Mouse (Mus musculus): ENCODE measurements around the gene Fbxl22. TPM values are rescaled to one million over a fixed set of nuclear protein-coding genes. Genes with fewer than 3 reads are reported as not detected.
A peak's percentile ranks its signal among the peaks of the same experiment; 100 is the strongest.

The Fbxl22 gene
- 1.3 and 1.8 TPM in 2 replicates for polyA plus RNA-seq (2015; fragmentation: Nextera tagmentation; extraction: Ambion mirVana)

GRCm38 (mm10) chr9:66514256-66514770 lies at the start of gene Fbxl22:
Gene Fbxl22 (minus strand): TSS chr9:66514593.
- H3K36me3 ChIP-seq (ENCODE audit: control insufficient read depth, insufficient read depth) = peaks cover 24% of the 10 kb centered on the region
- no peak within 1 kb of the TSS for H3K9ac ChIP-seq (replicated peaks; ENCODE audit: low read depth, low read length)
- no peaks in the 10 kb centered on the region for H3K27me3 ChIP-seq (replicated peaks; ENCODE audit: control insufficient read depth, insufficient read depth, low read length)
- 63% methylated on average over 17 of the region's 17 CpGs for WGBS
- H3K4me3 ChIP-seq (replicated peaks; ENCODE audit: low read length) = no peak within 1 kb of the TSS
- 0 out of 2 replicates have a peak within 1 kb of the TSS, but pooled peaks have one; percentile 19 for H3K27ac ChIP-seq (ENCODE audit: low read length)
- peaks cover 15% of the 10 kb centered on the region for H3K4me1 ChIP-seq (replicated peaks; ENCODE audit: control insufficient read depth, insufficient read depth, low read length)
- no peak within 1 kb of the TSS for H3K4me2 ChIP-seq (ENCODE audit: low read length)
- H3K9me3 ChIP-seq (ENCODE audit: control insufficient read depth, low read length) = no peaks in the 10 kb centered on the region
- ATAC-seq = no peak

DNA sequence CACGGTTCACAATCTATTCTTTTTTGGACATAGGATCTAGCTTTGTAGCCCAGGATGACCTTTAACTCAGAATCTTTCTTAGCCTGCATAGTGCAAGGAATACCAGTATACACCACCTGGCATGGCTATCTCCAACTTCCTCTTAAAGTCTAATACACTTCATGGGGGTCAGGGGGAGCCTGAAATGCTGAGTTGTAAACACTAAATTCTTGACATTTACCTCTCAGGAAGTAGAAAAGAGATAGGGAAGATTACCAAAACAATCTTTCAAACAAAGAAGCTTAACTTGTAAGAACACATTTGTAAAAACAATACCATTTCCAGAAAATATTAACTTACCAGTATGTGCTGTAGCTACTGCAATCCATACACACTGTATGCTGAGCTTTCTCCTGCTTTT lies 47.8 kb upstream of the Fbxl22 start:
- H3K27ac ChIP-seq (ENCODE audit: low read length) = no peak overlapping the region
- H3K4me2 ChIP-seq (ENCODE audit: low read length) = no peak overlapping the region
- ATAC-seq = no peak
- H3K4me3 ChIP-seq (replicated peaks; ENCODE audit: low read length) = no peak overlapping the region
- no peak overlapping the region for H3K9ac ChIP-seq (replicated peaks; ENCODE audit: low read depth, low read length)
- H3K4me1 ChIP-seq (replicated peaks; ENCODE audit: control insufficient read depth, insufficient read depth, low read length) = 0 out of 2 replicates have a peak, but pooled peaks cover 5% of the 10 kb centered on the region
- H3K9me3 ChIP-seq (ENCODE audit: control insufficient read depth, low read length) = no peaks in the 10 kb centered on the region
- no peaks in the 10 kb centered on the region for H3K36me3 ChIP-seq (ENCODE audit: control insufficient read depth, insufficient read depth)
- 87% methylated on average over 1 of the region's 1 CpGs for WGBS
- no peaks in the 10 kb centered on the region for H3K27me3 ChIP-seq (replicated peaks; ENCODE audit: control insufficient read depth, insufficient read depth, low read length)

DNA sequence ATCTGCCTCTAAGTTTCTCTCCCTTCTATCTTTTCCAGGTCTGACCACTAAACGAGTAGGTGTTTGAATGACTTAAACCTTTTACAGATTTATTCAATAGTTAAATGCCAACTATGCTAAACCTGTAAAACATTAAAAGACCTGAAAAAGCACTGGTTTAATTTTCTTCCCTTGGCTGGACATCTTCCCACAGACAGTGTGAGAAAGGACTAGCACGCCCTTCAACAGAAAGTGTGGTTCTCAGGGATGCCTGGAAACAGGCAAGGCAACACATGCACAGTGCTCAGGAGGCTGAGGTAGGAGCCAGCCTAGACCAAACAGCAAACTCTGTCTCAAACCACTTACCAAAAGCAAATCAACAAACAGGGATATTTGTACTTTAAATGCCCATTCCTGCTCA lies 47.1 kb upstream of the Fbxl22 start:
- WGBS = 80% methylated on average over 2 of the region's 2 CpGs
- Histone ChIP-seq H3K4me3 (replicated peaks; ENCODE audit: low read length) (no peak overlapping the region), H3K4me1 (replicated peaks; ENCODE audit: control insufficient read depth, insufficient read depth, low read length) (0 out of 2 replicates have a peak, but pooled peaks cover 5% of the 10 kb centered on the region), H3K9me3 (ENCODE audit: control insufficient read depth, low read length) (no peaks in the 10 kb centered on the region), H3K27me3 (replicated peaks; ENCODE audit: control insufficient read depth, insufficient read depth, low read length) (no peaks in the 10 kb centered on the region), H3K9ac (replicated peaks; ENCODE audit: low read depth, low read length) (no peak overlapping the region), H3K36me3 (ENCODE audit: control insufficient read depth, insufficient read depth) (no peaks in the 10 kb centered on the region), H3K27ac (ENCODE audit: low read length) (no peak overlapping the region), H3K4me2 (ENCODE audit: low read length) (no peak overlapping the region)
- ATAC-seq = no peak

GRCm38 (mm10) chr9:66560728-66561127 lies 46.3 kb upstream of the Fbxl22 start:
- H3K4me2 ChIP-seq (ENCODE audit: low read length) = no peak overlapping the region
- no peak overlapping the region for H3K4me3 ChIP-seq (replicated peaks; ENCODE audit: low read length)
- H3K27me3 ChIP-seq (replicated peaks; ENCODE audit: control insufficient read depth, insufficient read depth, low read length) = no peaks in the 10 kb centered on the region
- no peak overlapping the region for H3K27ac ChIP-seq (ENCODE audit: low read length)
- ATAC-seq = no peak
- H3K9ac ChIP-seq (replicated peaks; ENCODE audit: low read depth, low read length) = no peak overlapping the region
- no peaks in the 10 kb centered on the region for H3K9me3 ChIP-seq (ENCODE audit: control insufficient read depth, low read length)
- H3K36me3 ChIP-seq (ENCODE audit: control insufficient read depth, insufficient read depth) = no peaks in the 10 kb centered on the region
- H3K4me1 ChIP-seq (replicated peaks; ENCODE audit: control insufficient read depth, insufficient read depth, low read length) = 0 out of 2 replicates have a peak, but pooled peaks cover 5% of the 10 kb centered on the region
- 71% methylated on average over 1 of the region's 1 CpGs for WGBS

GRCm38 (mm10) chr9:66560295-66560694 lies 45.9 kb upstream of the Fbxl22 start:
- H3K9ac ChIP-seq (replicated peaks; ENCODE audit: low read depth, low read length) = no peak overlapping the region
- no peak overlapping the region for H3K4me2 ChIP-seq (ENCODE audit: low read length)
- H3K27ac ChIP-seq (ENCODE audit: low read length) = peak overlapping the region; percentile 50; the same call in 1 of the 2 replicates
- no peak overlapping the region for H3K4me3 ChIP-seq (replicated peaks; ENCODE audit: low read length)
- 1% methylated on average over 2 of the region's 2 CpGs for WGBS
- 0 out of 2 replicates have a peak, but pooled peaks cover 5% of the 10 kb centered on the region for H3K4me1 ChIP-seq (replicated peaks; ENCODE audit: control insufficient read depth, insufficient read depth, low read length)
- H3K27me3 ChIP-seq (replicated peaks; ENCODE audit: control insufficient read depth, insufficient read depth, low read length) = no peaks in the 10 kb centered on the region
- peak; percentile 38; the same call in 1 of the 2 replicates for ATAC-seq
- H3K9me3 ChIP-seq (ENCODE audit: control insufficient read depth, low read length) = no peaks in the 10 kb centered on the region
- no peaks in the 10 kb centered on the region for H3K36me3 ChIP-seq (ENCODE audit: control insufficient read depth, insufficient read depth)

GRCm38 (mm10) chr9:66558971-66559370 lies 44.6 kb upstream of the Fbxl22 start:
- no peak overlapping the region for H3K9ac ChIP-seq (replicated peaks; ENCODE audit: low read depth, low read length)
- ATAC-seq = no peak
- H3K4me1 ChIP-seq (replicated peaks; ENCODE audit: control insufficient read depth, insufficient read depth, low read length) = 0 out of 2 replicates have a peak, but pooled peaks cover 5% of the 10 kb centered on the region
- H3K27me3 ChIP-seq (replicated peaks; ENCODE audit: control insufficient read depth, insufficient read depth, low read length) = no peaks in the 10 kb centered on the region
- no peak overlapping the region for H3K27ac ChIP-seq (ENCODE audit: low read length)
- no peaks in the 10 kb centered on the region for H3K9me3 ChIP-seq (ENCODE audit: control insufficient read depth, low read length)
- no peak overlapping the region for H3K4me2 ChIP-seq (ENCODE audit: low read length)
- no peaks in the 10 kb centered on the region for H3K36me3 ChIP-seq (ENCODE audit: control insufficient read depth, insufficient read depth)
- H3K4me3 ChIP-seq (replicated peaks; ENCODE audit: low read length) = no peak overlapping the region
- 100% methylated on average over 3 of the region's 4 CpGs for WGBS

DNA sequence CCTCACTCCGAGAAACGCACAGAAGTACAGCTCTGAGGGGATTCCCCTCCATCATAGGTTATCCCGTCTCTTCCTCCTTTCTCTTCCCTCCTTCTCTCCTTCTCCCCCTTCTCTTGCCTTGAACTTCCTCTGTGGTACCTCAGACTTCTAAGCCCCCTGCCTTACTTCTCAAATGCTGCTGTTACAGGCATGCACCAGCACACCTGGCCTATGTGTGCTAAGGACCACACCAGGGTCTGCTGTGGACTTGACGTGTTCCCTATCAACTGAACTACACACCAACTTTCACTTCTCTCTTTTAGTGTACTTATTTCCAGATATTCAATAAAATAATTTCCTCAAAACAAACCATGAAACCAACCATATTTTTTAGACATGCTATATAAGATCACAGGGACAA lies 28.4 kb upstream of the Fbxl22 start:
- no peaks in the 10 kb centered on the region for H3K9me3 ChIP-seq (ENCODE audit: control insufficient read depth, low read length)
- no peak overlapping the region for H3K4me2 ChIP-seq (ENCODE audit: low read length)
- no peaks in the 10 kb centered on the region for H3K4me1 ChIP-seq (replicated peaks; ENCODE audit: control insufficient read depth, insufficient read depth, low read length)
- peaks cover 8% of the 10 kb centered on the region; the same call in 1 of the 2 replicates for H3K36me3 ChIP-seq (ENCODE audit: control insufficient read depth, insufficient read depth)
- H3K27ac ChIP-seq (ENCODE audit: low read length) = no peak overlapping the region
- H3K9ac ChIP-seq (replicated peaks; ENCODE audit: low read depth, low read length) = no peak overlapping the region
- ATAC-seq = no peak
- 84% methylated on average over 4 of the region's 4 CpGs for WGBS
- H3K27me3 ChIP-seq (replicated peaks; ENCODE audit: control insufficient read depth, insufficient read depth, low read length) = no peaks in the 10 kb centered on the region
- H3K4me3 ChIP-seq (replicated peaks; ENCODE audit: low read length) = no peak overlapping the region

- no peaks in the 10 kb centered on the region for H3K4me1 ChIP-seq (replicated peaks; ENCODE audit: control insufficient read depth, insufficient read depth, low read length)
- no peak overlapping the region for H3K4me3 ChIP-seq (replicated peaks; ENCODE audit: low read length)
- ATAC-seq = no peak
- no peak overlapping the region for H3K4me2 ChIP-seq (ENCODE audit: low read length)
- no peak overlapping the region for H3K27ac ChIP-seq (ENCODE audit: low read length)
- no peaks in the 10 kb centered on the region for H3K9me3 ChIP-seq (ENCODE audit: control insufficient read depth, low read length)
- WGBS = 99% methylated on average over 3 of the region's 3 CpGs
- H3K9ac ChIP-seq (replicated peaks; ENCODE audit: low read depth, low read length) = no peak overlapping the region
- H3K27me3 ChIP-seq (replicated peaks; ENCODE audit: control insufficient read depth, insufficient read depth, low read length) = no peaks in the 10 kb centered on the region
- H3K36me3 ChIP-seq (ENCODE audit: control insufficient read depth, insufficient read depth) = peaks cover 30% of the 10 kb centered on the region
These were observed 7.2 kb upstream of the Fbxl22 start for GRCm38 (mm10) chr9:66521595-66521994.

DNA sequence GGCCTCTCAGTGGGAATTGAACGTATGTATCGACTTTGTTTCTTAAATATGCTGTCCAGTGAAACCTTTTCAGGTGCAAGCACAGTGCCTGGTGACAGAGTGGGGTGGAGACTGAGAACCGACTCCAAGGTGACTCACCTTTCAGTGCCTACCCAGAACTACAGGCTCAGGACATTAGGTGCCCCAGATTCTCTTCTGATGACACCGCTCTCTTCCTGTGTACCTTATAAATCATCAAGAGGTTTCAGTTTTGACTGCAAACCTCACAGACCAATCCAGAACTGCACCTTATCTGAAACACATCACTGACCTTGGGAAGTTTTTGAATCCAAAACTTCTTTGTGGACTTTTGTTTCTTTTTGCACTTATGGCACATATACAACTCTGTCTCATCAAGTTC lies 5.9 kb upstream of the Fbxl22 start:
- H3K9ac ChIP-seq (replicated peaks; ENCODE audit: low read depth, low read length) = no peak overlapping the region
- no peak overlapping the region for H3K27ac ChIP-seq (ENCODE audit: low read length)
- H3K4me1 ChIP-seq (replicated peaks; ENCODE audit: control insufficient read depth, insufficient read depth, low read length) = no peaks in the 10 kb centered on the region
- ATAC-seq = no peak
- WGBS = 92% methylated on average over 4 of the region's 4 CpGs
- no peak overlapping the region for H3K4me2 ChIP-seq (ENCODE audit: low read length)
- H3K4me3 ChIP-seq (replicated peaks; ENCODE audit: low read length) = no peak overlapping the region
- peaks cover 32% of the 10 kb centered on the region for H3K36me3 ChIP-seq (ENCODE audit: control insufficient read depth, insufficient read depth)
- H3K9me3 ChIP-seq (ENCODE audit: control insufficient read depth, low read length) = no peaks in the 10 kb centered on the region
- H3K27me3 ChIP-seq (replicated peaks; ENCODE audit: control insufficient read depth, insufficient read depth, low read length) = no peaks in the 10 kb centered on the region

GRCm38 (mm10) chr9:66518901-66519300 lies 4.5 kb upstream of the Fbxl22 start:
- Histone ChIP-seq H3K9me3 (ENCODE audit: control insufficient read depth, low read length) (no peaks in the 10 kb centered on the region), H3K27me3 (replicated peaks; ENCODE audit: control insufficient read depth, insufficient read depth, low read length) (no peaks in the 10 kb centered on the region), H3K36me3 (ENCODE audit: control insufficient read depth, insufficient read depth) (peaks cover 32% of the 10 kb centered on the region), H3K4me2 (ENCODE audit: low read length) (no peak overlapping the region), H3K4me3 (replicated peaks; ENCODE audit: low read length) (no peak overlapping the region), H3K27ac (ENCODE audit: low read length) (no peak overlapping the region), H3K4me1 (replicated peaks; ENCODE audit: control insufficient read depth, insufficient read depth, low read length) (no peaks in the 10 kb centered on the region), H3K9ac (replicated peaks; ENCODE audit: low read depth, low read length) (no peak overlapping the region)
- no peak for ATAC-seq
- 64% methylated on average over 5 of the region's 5 CpGs for WGBS

Data from forebrain, embryonic 16.5 days (tissue).